Mouse (Mus musculus) cerebellum, adult 2 months (tissue): ENCODE results near the gene Tjp2.

ENCODE experiments used
- CTCF ChIP-seq: fragments of 200-500 bp; IDR thresholded peaks from 2 replicates; pipeline ENCODE4 v1.5.1; 2011; ENCODE audit warnings: low read depth, mild to moderate bottlenecking, control low read depth, low read length, moderate library complexity, borderline replicate concordance; ENCODE audit not compliant: insufficient read depth
- POLR2A ChIP-seq: fragments of 200-500 bp; IDR thresholded peaks from 2 replicates; pipeline ENCODE4 v1.6.1; 2011; ENCODE audit warnings: low read length, control low read depth, borderline replicate concordance; ENCODE audit not compliant: insufficient read depth

GRCm38 (mm10) chr19:24266046-24266830 lies 41.4 kb upstream of the Tjp2 start:
- TF ChIP-seq CTCF (no peak), POLR2A (no peak)
